ENCODE assay signal across 9 mouse cellular contexts in the genomic region with DNA sequence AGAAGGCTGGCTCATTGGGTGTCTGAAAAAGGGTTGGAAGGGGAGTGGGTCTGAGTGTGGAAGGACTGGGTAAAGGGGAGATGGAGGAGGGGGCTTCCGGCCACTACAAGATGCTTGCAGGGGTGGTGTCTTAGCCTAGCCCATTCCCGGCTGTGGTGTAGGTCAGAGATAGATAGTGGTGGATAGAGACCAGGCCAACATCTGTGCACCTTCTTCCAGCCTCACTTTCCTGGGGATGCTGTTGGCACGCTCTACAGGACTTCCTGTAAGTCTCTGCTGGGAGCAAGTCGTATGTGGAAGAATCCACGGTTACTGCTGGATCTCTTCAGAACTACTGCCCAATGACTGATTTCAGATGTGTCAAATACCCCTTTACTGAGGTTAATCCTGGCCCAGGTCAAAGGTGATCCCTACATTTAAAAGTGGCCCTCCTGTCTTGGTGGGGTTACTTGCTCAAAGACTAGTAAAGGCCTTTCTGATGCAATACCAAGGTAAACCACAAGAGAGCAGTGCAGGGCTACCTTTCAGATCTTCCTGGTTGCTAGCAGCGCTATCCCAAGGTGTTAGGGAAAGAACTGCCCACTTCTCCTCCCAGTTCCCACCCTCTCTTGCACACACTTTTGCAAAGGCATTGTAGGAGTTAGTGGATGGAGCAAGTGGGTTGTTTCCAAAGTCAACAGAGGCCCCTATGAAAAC.
DNase-seq lines count a peak whose midpoint lies in the region; ATAC-seq and TF ChIP-seq lines count a peak whose summit lies in the region.
"Had no signal": no experiment of that assay in that cellular context is flagged by ENCODE, and none has a peak within 500 bp of the region (broad histone marks: within the 10 kb centered on the region; RNA-seq: fewer than 3 reads in every experiment).

No protein-coding gene starts in this region.

- no peak overlapping the region for H3K27ac ChIP-seq in ES-E14 (ENCODE audit: insufficient read depth, low read depth, low read length, poor library complexity, severe bottlenecking)
- no peak overlapping the region for H3K27ac ChIP-seq in forebrain, embryonic 13.5 days
- H3K27ac ChIP-seq in thymus, adult 2 months (ENCODE audit: control insufficient read depth, insufficient read depth, low read length) = no peak overlapping the region
- H3K27ac ChIP-seq: liver, embryonic 15.5 days had no signal

- no peaks in the 10 kb centered on the region for H3K36me3 ChIP-seq in ES-E14 (ENCODE audit: control insufficient read depth, insufficient read depth, low read length, poor library complexity, severe bottlenecking)
- H3K36me3 ChIP-seq in forebrain, embryonic 13.5 days (ENCODE audit: poor library complexity, severe bottlenecking) = no peaks in the 10 kb centered on the region
- no peaks in the 10 kb centered on the region for H3K36me3 ChIP-seq in thymus, adult 2 months (ENCODE audit: control insufficient read depth, insufficient read depth, low read length)
- H3K36me3 ChIP-seq: liver, embryonic 15.5 days had no signal

- TF ChIP-seq POLR2A in lung, adult 2 months (IDR thresholded peaks at IDR 0.05; ENCODE audit: borderline replicate concordance, extremely low read depth, low read depth, low read length) = no peak
- TF ChIP-seq POLR2A in thymus, adult 2 months (IDR thresholded peaks at IDR 0.05; ENCODE audit: control insufficient read depth, extremely low read depth, insufficient read depth, low read length, poor library complexity) = no peak

- no peak overlapping the region for H3K4me3 ChIP-seq in ES-E14 (ENCODE audit: insufficient read depth in 1 of 2, low read depth in 1 of 2, low read length in 2 of 2, poor library complexity in 1 of 2, severe bottlenecking in 1 of 2)
- H3K4me3 ChIP-seq in forebrain, embryonic 13.5 days = no peak overlapping the region
- H3K4me3 ChIP-seq in lung, adult 2 months (replicated peaks; ENCODE audit: extremely low read depth, low read depth, low read length) = no peak overlapping the region
- no peak overlapping the region for H3K4me3 ChIP-seq in thymus, adult 2 months (ENCODE audit: control insufficient read depth, insufficient read depth, low read length)
- H3K4me3 ChIP-seq: liver, embryonic 15.5 days had no signal

- WGBS in forebrain, embryonic 13.5 days = 62% methylated on average over 6 of the region's 6 CpGs
- 52% methylated on average over 6 of the region's 6 CpGs for WGBS in lung, adult 2 months
- WGBS in thymus, adult 2 months = 72% methylated on average over 6 of the region's 6 CpGs

- ATAC-seq in forebrain, embryonic 13.5 days = peak; percentile 79

- no peaks in the 10 kb centered on the region for H3K27me3 ChIP-seq in forebrain, embryonic 13.5 days
- H3K27me3 ChIP-seq in thymus, adult 2 months (ENCODE audit: control insufficient read depth, insufficient read depth, low read length) = no peaks in the 10 kb centered on the region
- H3K27me3 ChIP-seq: liver, embryonic 15.5 days had no signal

- DNase-seq in ES-E14 (ENCODE audit: low read depth, low spot score) = peak; percentile 88
- DNase-seq in c-Kit-positive CD71-positive TER-119-negative erythroid progenitor cells, embryonic 14.5 days (ENCODE audit: low read depth) = peak; percentile 69
- DNase-seq in heart, postnatal 4 days = peak; percentile 93
- peak; percentile 95 for DNase-seq in layer of hippocampus, adult 11-12 months (ENCODE audit: low spot score)
- peak; percentile 79 for DNase-seq in lung, adult 2 months
- DNase-seq in ovary, adult 18-20 months (ENCODE audit: low spot score) = peak; percentile 47
- peak; percentile 82 for DNase-seq in thymus, adult 2 months

- no peaks in the 10 kb centered on the region for H3K9me3 ChIP-seq in ES-E14 (ENCODE audit: control insufficient read depth, insufficient read depth, low read depth, low read length)
- H3K9me3 ChIP-seq in forebrain, embryonic 13.5 days (replicated peaks) = no peaks in the 10 kb centered on the region
- H3K9me3 ChIP-seq: liver, embryonic 15.5 days had no signal

- in situ Hi-C loops in ES-E14 (cut with MboI; ENCODE audit: low sequenced_read_pairs in 2 of 2, unreplicated experiment in 2 of 2) = loop anchor here (5.0 to 25.0 kb wide), 4 partner anchors 248 to 661 kb away; no protein-coding TSS in a partner anchor

- no peaks in the 10 kb centered on the region for H3K4me1 ChIP-seq in ES-E14 (ENCODE audit: control insufficient read depth in 2 of 2, insufficient read depth in 2 of 2, low read length in 2 of 2, poor library complexity in 1 of 2)
- H3K4me1 ChIP-seq in forebrain, embryonic 13.5 days = peaks cover 11% of the 10 kb centered on the region
- peaks cover 3% of the 10 kb centered on the region; the same call in 1 of the 2 replicates for H3K4me1 ChIP-seq in lung, adult 2 months (ENCODE audit: control insufficient read depth, insufficient read depth, low read length)
- no peaks in the 10 kb centered on the region for H3K4me1 ChIP-seq in thymus, adult 2 months (replicated peaks; ENCODE audit: control insufficient read depth, insufficient read depth, low read length)
- H3K4me1 ChIP-seq: liver, embryonic 15.5 days had no signal

- H3K9ac ChIP-seq in ES-E14 (ENCODE audit: insufficient read depth, low read depth, low read length, poor library complexity, severe bottlenecking) = no peak overlapping the region
- no peak overlapping the region for H3K9ac ChIP-seq in forebrain, embryonic 13.5 days
- H3K9ac ChIP-seq: liver, embryonic 15.5 days had no signal

- peak; percentile 74 for TF ChIP-seq CTCF in lung, adult 2 months (IDR thresholded peaks at IDR 0.05; ENCODE audit: insufficient read depth, low read length)
- TF ChIP-seq CTCF in thymus, adult 2 months (IDR thresholded peaks at IDR 0.05; ENCODE audit: borderline replicate concordance, control insufficient read depth, extremely low read depth, insufficient read depth, low read length, poor library complexity) = no peak

- H3K4me2 ChIP-seq in forebrain, embryonic 13.5 days = no peak overlapping the region
- H3K4me2 ChIP-seq: liver, embryonic 15.5 days had no signal

TF ChIP-seq in ES-E14, 5 proteins besides CTCF, POLR2A, EP300 and RAD21:
- TF ChIP-seq CHD2 (IDR thresholded peaks at IDR 0.05; ENCODE audit: low read depth, low read length) (no peak), ZC3H11A (IDR thresholded peaks at IDR 0.05; ENCODE audit: borderline replicate concordance, low read depth, low read length) (peak; percentile 100), MAFK (IDR thresholded peaks at IDR 0.05; ENCODE audit: insufficient read depth, low read depth, low read length) (0 out of 2 replicates have a peak, but pooled peaks have one; percentile 5)
